Mouse (Mus musculus) heart, adult 9 months (tissue): ENCODE results near the gene Cbwd1.
"Not testable (repeated sequence)": the region's sequence is repeated elsewhere in the genome, so short reads cannot be mapped to it uniquely, and the experiment has no call there.

Experiments used
- DNase-seq, 2 experiments: peaks; one replicate each; pipeline ENCODE4 v3.0.0; 2022; ENCODE audit warnings: low spot score in 2 of 2

Gene Cbwd1

DNA sequence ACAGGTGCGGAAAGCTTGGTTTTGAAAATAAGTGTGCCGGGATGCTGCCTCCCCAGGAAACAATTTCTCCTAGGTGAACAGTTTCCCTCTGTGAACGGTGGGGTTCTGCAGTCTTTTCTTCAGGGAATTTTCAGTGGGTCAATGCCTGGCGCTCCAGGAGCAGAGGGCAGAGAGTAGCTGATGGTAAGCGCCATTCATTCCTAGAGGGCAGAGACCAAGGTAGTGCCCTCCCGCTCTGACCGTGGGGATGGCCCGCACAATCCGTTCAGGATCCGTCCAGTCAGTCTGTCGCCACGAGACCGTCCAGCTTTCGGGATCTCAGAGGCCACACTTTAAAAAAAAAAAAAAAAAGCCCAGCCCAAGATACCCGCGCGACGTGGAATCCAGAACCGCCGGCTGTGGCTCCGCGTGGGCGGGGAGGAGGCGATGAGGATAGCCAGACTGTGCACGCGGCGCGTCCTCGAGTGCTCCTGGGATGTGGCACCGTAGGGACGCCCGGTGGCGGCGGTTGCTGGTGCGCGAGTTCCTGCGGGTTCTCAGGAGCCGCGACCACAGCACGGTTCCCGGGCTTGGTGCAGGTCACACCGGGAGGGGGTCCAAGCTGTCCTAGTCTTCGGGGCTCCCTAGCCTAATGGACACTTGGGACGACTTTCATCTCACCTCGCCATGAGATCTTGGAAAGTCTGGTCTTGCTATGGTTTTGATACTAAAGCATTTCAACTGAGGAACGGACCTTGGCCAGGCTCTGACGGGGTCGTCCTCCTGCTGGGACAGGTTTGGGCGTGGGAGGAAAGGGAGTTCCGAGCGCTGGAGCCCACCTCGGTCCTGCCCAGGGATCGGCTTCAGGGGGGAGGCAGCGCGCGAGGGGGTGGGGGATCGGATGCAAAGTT, 64.2 kb downstream of the Cbwd1 start:
- DNase-seq = no peak

DNA sequence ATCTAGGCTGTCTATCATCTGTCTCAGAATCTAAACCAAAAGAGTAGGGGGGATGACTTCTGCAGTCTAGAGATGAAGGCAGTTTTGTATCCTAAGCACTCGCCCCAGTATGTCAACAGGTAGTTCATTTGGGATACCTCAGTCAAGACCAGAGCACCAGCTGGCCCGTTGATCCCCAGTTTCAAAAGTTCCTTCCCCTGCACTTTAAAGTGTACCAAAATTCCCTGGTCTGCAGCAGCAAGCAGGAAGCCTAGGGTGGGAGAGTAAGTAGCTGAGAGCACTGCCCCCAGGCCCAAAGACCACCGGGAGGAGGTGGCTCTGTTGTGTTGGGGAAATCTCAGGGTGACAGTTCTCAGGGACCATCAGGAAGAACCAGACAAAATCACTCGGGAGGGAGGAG, 64.9 kb downstream of the Cbwd1 start:
- no peak for DNase-seq

DNA sequence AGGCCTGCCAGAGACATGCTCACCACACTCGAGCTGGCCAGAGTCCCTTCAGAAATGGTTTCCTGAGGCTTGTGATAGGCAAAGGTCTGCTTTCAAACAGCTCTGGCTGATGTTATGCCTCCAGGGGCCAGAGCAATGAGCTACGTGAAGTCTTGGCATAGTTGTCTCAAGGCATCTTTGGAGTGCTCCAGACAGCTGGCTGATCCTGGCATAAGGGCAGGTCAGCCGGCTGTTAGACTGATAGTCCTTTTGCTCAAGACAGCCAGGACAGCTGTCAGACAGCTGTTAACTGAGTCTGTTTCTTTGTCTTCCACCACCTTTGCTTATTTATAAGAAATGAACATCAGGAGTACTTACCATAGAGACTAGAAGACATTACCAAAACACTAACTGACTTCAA, 74.5 kb downstream of the Cbwd1 start:
- no peak for DNase-seq

DNA sequence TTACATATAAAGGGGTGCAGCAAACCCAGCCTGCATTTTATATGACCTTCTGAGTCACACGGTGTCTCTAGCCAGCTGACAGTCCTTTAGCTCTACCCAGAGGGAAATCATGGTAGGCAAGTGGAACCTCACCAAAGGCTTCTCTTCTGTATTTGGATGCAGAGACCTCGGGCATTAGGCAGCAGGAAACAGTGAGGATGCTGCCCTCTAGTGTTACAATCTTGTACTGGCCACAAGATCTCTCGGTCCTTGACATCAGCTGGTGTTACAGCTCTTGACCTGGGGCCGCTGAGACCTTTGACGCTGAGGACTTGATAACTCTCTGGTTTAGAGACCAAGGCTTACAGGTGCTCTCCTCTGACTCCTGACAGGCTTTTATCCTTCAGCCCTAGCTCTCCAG, 75.9 kb downstream of the Cbwd1 start:
- peak in 1 of 2 experiments; percentile 30 for DNase-seq

DNA sequence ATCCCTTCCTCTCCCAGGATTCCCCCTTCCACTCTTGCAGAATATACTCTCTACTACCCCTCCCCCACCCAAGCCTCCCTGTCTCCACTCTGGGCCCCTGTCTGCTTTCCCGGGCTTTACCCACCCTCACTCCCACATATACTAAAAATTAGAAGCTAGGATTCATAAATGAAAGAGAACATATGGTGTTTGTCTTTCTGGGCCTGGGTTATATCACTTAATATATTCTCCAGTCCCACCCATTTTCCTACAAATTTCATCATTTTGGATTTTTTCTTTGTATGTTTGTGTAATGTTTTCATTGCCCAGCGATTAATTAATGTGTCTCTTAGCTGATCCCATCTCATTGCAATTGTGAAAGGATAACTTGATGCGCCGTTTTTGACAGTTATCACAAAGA, 80.2 kb downstream of the Cbwd1 start:
- DNase-seq = no peak

DNA sequence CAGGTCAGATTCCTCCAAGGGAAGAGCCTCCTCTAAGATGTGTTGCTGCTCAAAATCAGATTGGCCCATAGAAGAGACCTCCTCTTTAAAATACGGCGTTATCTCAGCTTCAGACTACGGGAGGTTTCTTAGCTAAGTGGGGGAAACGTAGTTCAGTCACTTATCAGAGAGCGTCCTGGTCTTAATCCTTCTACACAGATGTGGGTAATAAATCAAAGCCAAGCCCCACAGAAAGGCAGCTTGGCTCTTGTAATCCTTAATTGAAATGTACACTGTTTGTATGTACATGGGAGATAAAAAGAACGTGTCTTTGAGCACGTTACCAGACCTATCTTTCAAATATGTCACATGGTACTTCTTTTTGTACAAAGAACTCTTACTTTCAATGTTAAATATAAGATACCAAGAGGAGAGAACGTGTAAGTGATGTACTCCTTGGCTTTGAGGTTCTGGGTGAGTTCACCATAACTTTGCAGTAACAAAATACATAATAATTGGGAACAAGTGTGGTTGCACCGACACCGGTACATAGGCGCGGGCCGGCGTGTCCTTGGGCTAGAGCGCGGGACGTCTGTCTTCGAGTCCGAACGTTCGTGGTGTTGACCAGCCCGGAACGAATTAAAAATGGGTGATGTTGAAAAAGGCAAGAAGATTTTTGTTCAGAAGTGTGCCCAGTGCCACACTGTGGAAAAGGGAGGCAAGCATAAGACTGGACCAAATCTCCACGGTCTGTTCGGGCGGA, 86.1 kb downstream of the Cbwd1 start, which contains the start of gene Gm10053:
Gm10053 (plus strand) TSS at position 558 of the 742 bp plus-strand sequence.
- DNase-seq = not testable (repeated sequence)

DNA sequence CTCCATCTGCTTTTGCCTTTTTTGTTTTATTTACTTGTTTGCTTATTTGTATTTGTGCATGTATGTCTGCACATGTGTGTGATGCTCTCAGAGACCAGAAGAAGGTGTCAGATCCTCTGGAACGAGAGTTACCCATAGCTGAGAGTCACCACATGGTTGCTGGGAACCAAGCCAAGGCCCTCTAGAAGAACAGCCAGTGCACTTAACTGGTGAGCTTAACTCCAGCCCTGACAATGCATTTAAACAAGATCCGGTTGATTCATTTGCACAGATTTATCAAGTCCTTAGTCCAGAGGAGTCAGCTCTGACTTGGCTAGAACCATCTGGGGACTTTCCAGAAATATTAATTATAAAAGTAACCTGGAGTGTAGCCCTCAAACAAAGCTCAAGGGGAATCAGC, 87.5 kb downstream of the Cbwd1 start:
- DNase-seq = no peak

DNA sequence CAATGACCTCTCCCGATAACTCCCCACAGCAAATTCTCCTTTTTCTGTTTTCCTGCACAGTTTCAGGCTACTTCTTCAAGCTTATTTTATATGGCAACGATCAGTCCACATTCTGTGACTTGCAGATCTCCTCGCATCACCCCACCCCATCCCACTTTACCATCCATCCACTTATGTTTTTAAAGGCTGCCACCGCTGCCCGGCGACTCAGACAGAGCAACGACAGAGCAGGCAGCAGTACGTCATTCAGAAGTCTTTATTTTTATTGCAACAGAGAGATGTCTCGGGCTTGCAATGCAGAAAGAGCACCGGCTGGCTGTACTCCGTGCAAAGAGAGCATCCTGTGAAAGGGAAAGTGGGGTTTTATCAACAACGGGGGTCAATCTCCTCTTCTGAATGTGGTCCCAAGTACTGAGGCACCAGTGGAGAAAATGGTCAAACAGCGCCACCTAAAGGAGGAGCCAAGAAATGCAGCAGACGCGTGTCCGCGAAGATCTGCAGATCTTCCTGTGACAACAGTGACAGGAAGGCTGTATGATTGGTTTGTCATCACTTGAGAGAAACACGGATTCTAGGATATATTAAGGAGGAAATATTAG, 90.3 kb downstream of the Cbwd1 start:
- peak in 1 of 2 experiments; percentile 27 for DNase-seq
